Mouse (Mus musculus) cerebellum, postnatal 10 days (tissue): ENCODE data around the gene Gpsm3.

Experiments
- DNase-seq, 2 experiments: peaks; one replicate each; pipeline ENCODE4 v3.0.0; 2021; ENCODE audit warnings: mixed read lengths in 2 of 2

The Gpsm3 gene

DNA sequence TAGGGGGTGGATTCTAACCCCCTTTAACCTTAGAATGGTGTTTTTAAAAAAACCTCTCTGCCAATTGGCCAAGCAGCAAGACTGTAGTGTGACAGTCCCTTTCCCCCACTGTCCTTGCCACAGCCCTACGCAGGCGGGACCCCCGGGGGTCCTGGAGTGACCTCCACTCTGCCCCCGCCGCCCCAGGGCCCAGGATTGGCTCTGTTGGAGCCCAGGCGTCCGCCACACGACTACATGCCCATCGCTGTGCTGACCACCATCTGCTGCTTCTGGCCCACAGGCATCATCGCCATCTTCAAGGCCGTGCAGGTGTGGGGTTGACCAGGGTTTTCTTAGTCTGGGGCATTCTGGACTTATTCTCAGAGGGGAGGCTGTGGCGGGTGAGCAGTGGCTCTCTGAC lies 42.0 kb downstream of the Gpsm3 start:
- peak; percentile 65 to 66 for DNase-seq

DNA sequence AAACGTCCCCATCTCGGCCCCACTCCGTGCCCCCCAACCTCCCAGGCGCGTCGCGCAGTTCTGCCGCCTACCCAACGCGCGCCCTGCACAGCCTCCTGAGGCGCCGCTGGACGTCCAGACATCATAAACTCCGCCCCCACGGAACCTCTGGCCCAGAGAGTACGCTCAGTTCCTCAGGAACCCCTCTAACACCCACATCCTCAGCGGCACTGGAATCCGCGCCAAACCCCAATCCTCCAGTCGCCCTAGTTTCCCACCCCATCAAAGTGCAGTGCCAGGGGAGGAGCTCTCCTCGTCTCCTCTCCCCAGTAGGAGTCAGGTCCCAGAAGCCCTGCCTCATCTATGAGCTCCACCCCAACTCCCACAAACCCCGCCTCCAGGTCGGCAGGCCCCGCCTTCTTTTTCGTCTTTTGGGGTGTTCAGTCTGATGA lies 42.7 kb downstream of the Gpsm3 start:
- DNase-seq = peak; percentile 74 to 78

DNA sequence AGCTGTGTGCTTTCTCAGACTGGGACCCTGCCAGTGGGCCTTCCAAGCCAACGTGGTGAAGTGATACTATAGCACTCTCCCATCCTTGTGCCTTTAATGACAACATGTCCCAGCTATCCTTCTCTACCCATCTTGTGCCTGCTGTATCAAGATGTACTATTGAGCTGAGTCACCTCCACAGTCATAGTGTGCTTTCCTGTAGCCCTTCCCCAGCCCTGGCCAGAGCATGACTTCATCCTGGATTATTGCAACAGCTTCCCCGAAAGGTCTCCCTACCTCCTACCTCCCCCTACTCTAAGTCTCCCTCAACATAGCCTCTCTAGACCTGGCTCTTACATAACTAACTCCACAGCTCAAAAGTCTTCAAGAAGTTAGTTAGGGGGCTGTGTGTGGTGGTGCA lies 46.1 kb downstream of the Gpsm3 start:
- no peak for DNase-seq

DNA sequence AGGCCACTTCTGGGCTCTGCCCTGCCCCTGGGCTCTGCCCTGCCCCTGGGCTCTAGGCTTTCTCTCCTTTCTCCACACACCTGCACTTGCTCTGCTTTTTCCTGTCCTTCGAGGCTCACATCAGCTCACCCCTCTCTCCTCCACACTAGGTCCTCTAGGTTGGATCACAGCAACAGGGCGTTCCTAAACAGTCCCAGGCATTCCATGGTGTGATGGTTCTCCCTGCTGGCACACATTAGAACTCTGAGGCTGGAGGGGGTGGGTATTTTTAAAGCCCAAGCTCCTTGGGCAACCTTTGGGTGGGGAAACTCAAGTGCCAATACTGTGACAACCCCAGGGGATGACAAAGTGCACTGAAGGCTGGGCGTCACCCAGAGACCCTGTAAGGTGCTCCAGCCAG lies 47.9 kb downstream of the Gpsm3 start:
- DNase-seq = no peak

DNA sequence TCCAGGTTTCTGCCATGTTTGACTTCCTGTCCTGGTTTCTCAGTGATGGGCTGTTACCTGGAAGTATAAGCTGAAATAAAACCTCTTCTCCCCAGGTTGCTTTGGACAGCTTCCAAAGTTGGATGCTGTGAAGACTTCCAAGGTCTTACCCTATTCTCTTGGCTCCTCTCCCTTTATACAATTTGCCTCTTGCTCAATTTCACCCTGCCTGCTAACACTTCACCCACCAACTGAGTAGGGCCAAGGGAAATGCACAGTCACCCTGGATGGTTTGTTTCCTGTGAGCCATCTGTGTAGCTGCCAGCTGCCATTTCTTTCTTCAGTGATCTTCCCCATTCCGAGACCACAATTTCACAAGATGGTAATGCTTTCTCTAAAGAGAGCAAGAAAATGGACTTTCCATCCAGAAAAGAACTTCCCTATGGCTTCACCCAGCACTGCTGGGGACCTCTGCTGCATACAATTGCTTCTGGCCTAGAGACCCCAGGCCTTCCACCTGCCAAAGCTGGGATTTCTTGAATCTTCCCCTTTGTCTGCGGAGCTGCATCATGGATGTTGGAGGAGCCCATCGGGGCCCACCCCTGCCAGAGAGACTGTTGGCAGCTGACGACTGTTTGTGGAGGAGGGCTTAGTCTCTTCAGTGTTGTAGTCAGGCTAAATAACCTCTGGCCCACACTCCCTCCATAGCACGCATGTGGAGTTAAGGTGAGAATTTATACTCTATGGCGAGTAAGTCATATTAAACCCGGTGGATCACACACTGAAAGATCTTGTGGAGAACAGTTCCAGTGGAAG lies 50.1 kb downstream of the Gpsm3 start:
- DNase-seq = peak in 1 of 2 experiments; percentile 49

DNA sequence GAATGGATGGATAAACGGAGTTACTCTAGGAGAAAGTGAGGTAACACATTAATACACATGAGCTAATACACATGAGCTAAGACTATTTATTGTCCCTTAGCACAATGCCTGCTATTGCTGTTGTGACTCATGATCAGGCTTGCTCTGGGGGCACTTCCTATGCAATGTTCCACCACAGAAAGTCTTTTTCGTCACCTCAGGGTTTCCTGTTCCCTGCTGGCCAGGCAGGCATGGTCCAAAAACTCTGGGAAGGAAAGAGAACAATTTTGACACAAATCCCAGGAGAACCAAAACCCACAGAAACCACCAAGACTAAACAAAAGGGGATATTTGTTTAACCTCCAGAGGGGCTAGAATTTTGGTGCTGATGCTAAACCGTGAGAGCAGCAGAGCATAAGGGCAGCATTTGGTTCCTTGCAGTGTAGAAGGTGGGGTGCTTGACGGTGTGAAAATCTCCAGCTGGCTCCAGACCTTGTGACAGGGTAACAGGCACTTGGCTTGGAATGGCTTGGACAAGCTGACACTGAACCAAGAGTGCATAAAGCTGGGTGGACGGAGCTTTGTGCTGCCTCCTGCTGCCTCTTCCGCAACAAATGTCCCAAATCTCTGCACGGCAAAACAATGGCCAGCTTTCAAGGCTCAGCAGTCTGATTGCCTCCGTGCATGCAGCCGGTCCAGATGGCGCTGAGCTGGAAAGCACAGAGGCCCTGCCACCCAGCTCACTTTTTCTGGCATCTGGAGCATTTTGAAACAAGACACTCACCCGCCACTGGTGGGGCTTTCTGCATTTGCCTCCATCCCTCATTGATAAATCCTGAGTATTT lies 51.4 kb downstream of the Gpsm3 start:
- peak; percentile 81 to 88 for DNase-seq
